Mouse (Mus musculus): Measurements from ENCODE around the gene Tmem178. TPM values are rescaled to one million over a fixed set of nuclear protein-coding genes. Genes with fewer than 3 reads are reported as not detected.

Gene Tmem178
- under 1 TPM; 0.34 to 0.45 TPM for total RNA-seq (2021)

DNA sequence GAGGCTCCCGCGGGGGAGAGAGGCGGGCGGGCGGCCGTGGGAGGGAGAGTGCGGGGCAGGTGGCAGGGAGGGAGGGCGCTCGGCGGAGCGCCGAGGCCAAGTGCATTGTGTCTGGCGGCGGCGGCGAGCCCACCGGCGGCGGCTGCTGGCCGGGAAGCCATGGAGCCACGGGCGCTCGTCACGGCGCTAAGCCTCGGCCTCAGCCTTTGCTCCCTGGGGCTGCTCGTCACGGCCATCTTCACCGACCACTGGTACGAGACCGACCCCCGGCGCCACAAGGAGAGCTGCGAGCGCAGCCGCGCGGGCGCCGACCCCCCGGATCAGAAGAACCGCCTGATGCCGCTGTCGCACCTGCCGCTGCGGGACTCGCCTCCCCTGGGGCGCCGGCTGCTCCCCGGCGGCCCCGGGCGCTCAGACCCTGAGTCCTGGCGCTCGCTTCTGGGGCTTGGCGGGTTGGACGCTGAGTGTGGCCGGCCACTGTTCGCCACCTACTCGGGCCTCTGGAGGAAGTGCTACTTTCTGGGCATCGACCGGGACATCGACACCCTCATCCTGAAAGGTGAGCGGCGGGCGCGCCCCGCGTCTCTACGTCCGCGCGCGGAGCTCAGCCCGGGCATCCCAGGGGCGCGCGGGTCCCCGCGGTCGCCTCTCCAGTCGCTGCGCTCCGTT is at the start of gene Tmem178:
Gene Tmem178, plus strand, starts transcription at position 103 of the 669 bp plus-strand sequence.
- DNase-seq (ENCODE audit: low spot score) = no peak
- intact Hi-C loops (cut with DNase I) = no loop called here

DNA sequence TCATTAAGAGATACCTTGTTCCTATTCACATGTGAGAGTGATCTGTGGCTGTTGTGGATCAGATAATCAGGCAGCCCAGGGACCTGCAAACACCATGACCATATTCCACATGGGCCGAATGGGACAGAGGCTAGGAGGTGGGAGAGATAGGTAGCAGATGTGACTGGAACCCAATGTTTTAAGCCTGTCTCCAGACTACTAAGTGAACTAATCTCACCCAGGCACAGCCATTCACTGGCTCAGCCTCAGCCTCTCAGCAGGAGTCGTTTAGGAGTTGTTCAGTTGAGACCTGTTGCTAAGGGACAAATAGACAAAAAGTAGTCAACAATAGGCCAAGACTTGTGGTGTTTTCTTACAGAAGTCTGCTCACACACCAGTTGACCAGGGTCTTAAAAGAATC is 48.0 kb upstream of the Tmem178 start:
- intact Hi-C loops (cut with DNase I) = no loop called here
- no peak for DNase-seq (ENCODE audit: low spot score)

DNA sequence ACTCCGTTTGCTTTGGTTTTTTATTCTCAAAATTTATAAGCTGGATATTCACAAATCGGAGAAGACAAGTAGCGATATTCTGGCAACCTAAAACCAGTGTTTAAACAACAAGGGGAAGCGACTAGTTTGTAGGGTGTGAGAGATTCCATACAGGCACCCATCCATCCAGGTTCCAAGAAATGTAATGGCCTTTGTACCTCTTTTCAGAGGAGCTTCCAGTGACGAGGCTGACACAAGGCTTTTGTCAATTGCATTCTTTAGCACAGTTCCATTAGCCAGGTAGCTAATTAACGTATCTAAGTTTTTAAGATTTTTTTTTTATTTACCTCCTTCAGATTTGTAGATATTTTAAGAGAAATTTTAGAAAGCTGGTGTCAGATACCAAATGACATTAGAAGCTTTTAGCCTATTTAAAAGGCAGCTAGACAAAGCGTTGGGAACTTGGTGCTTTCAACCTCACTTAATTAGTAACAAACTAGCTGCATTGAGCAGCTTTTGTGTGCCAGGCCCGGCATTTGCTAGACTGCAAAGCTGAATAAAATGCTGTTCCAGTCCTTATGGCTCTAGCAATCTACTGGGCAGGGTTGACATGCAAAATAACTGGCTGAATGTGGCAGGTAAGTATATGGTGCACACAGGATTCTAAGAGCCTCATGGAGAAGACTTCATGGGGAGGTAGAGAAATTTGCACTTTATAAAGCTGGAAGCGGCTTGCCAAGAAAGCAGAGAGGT is 46.6 kb upstream of the Tmem178 start:
- DNase-seq (ENCODE audit: low spot score) = no peak
- intact Hi-C loops (cut with DNase I) = no loop called here

DNA sequence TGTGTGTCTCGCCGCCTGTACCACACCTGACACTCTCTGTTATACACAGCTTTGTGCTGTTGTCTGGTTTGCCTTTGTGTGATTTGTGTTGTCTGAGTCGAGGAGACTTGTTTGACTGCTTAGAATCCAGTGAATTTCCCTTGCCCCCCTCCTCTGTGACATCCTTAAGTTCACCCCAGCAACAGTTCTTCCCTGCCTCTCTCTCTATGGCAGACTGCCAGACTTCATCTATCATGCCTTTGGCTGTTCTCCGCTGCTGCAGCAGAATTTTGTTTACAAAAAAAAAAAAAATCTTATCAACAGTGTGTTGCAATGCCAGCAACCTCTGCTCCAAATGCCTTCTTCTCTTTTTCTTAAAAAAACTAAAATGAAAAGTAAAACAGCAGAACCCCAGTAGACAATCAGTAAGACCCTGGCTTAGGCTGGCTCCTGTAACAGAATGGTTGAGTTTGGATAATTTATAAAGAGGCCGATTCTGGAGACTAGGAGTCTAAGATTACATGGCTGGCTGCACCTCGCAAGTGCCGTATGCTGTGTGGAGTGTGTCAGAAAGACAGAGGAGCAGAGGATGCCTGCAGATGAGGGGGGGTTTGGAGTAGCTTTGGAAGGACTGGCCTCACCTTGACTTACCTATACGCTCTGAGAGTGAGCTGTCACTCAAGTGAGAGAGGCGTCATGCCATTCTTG is 44.8 kb upstream of the Tmem178 start:
- intact Hi-C loops (cut with DNase I) = no loop called here
- DNase-seq (ENCODE audit: low spot score) = no peak

DNA sequence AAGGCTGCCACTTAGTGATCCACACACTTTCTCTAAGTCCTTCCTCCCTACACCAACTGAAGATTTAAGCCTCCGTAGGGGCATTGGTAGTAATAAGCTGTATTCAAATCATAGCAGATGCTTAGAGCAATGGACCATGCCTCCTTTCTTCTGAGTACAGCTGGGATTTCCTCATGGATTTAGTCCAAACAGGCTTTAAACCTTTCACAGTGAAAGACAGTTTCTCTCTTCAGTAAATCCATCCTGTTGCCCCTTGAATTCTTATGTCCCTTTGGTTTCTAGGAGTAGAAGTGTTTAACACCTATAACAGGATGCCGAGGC is 44.3 kb upstream of the Tmem178 start:
- intact Hi-C loops (cut with DNase I) = no loop called here

DNA sequence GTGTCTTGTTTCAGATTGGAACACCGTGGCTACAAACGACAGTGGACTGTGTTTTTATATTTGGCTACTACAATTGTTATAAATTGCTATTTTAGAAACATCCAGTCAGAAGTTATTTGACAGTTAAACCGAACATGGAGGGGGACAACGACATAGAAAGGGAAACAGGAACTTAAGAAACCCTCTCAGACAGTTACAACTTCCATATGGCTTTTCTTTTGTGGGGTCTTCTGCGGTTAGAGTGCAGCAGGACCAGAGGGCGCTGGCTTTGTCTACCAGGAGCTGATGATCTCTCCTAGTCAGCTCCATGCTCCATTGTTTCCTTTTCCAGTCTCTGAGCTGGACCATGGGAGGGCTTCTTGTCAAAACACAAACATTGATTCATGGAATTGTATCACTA is 42.5 kb upstream of the Tmem178 start:
- intact Hi-C loops (cut with DNase I) = no loop called here
- DNase-seq (ENCODE audit: low spot score) = no peak

More for the DNA sequence above, 44.3 kb upstream of the Tmem178 start:
- no peak for DNase-seq (ENCODE audit: low spot score)

DNA sequence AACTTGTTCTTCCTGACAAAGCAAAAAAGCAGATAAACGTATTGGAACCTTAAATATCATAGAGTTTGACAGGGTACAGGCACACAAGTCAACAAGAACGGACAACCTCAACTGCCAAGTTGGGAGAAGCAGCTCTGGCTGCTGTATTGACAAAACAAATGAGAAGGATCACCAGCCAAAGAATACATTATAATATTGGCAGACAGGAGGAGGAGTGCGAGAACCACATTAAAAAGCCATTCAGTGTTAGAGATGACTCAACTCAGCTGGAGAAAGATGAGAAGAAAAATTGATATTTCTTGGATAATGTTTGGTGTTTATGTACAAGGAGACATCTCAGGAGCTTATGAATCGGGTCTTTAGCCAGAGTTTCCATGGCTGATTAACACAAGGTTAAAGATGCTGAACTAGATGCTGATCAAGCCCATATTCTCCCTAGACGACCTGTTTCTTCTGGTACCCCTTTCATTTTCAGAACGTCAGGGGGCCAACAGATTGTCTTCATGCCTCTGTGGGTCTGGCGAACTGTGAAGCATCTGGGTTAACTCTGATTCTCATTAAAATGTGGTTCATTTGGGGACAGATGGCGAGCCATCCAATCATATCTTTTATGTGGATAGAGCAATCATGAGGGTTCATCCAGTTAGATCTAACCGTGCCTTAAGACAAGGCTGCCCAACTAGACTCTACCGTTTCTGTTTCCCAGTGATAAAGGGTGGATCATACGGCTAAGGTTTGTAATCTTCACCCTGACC is 41.1 kb upstream of the Tmem178 start:
- intact Hi-C loops (cut with DNase I) = no loop called here
- no peak for DNase-seq (ENCODE audit: low spot score)

DNA sequence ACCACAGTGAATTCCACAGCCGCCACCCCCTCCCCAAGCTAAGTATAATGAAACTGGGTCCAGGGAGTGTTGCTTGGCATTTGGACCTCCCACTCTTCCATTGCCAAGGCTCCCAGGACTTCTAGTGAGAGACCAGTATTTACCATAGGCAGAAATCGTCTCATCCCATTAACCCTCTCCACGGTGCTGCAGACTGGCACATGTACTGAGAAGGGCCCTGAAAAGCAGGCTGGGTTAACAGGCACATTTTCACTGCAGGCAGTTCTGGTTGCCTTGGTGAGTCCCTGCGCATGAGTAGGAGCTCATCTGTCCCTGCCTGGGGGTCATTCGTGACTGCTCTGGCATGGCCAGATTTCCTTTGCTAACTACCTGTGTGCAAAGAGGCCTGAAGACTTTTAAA is 40.4 kb upstream of the Tmem178 start:
- intact Hi-C loops (cut with DNase I) = no loop called here
- DNase-seq (ENCODE audit: low spot score) = no peak

DNA sequence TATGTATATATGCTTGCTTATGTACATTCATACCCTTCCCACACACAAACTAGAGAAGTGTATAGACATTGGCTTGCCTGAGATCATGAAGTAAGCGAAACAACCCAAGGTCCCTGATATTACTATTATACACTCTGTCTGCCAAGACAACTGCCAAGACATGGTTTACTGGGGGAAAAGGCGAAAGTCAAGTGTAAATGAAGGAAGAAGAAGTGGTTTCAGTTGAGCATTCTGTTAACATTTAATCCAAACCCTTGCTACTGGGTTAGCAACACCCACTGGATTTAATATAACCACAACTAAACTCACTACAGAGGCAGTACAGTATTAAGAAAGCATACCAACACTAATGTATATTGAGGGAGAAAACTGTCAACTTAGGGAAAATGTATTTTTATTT is 28.8 kb upstream of the Tmem178 start:
- intact Hi-C loops (cut with DNase I) = no loop called here
- no peak for DNase-seq (ENCODE audit: low spot score)

DNA sequence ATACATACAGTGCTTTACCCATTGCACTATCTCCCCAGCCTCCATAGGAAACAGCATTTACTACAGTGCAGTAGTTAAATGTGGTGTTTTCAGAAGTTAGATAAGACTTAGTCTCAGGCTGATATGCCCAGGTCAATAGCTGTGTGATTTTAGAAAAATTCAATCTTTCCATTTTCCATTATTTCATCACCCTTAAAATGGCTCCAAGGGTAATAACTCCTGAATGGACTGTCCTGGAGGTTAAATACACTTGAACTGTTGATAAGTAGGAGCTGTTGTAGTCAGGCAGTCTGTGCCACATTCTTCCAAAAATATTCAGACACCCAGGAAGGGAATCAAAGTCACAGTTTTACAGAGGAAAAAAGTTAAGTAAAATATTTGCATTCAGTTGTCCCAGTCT is 25.2 kb upstream of the Tmem178 start:
- intact Hi-C loops (cut with DNase I) = no loop called here
- no peak for DNase-seq (ENCODE audit: low spot score)

DNA sequence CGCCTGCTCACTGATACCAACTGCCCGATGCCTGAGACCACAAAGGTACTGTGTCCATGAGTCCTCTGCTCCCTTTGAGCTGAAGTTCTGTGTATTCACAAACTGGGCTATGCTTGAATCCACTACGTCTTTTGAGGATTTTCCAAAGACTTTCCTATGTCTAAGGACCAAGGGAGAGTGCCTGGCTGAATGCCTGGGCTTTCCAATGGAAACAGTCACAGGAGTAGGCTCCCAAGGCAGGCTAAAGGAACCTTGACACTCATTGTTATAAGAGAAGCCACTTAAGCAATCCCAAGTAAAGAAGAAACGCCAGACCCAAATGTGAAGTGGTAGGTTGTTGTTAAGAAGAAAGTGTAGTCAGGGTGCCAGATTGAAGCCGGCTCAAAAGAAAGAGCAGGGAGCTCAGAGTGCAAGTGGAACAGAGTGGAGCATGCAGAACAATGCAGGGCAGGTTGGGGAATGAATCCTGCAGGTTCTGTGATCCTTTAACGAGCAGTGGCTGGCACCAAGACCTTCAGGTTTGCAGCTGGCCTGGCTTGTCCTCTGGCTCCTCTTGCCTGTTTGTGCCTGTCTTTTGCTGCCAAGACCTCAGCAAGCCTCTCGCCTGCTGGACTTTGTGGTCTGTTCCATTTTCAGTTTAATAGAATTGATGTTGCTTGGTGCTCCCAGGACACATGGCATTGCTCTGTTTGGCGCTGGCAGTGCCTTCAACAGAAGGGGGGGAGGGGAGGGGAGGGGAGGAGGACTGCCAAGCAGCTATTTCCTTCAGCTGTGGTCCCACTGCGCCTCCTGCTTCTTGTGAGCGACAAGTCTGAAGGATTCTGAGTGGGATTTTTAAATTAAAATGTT is 22.9 kb upstream of the Tmem178 start:
- intact Hi-C loops (cut with DNase I) = loop anchor here (5.0 kb wide), 1 partner anchor 44 kb away; no protein-coding TSS in a partner anchor
- no peak for DNase-seq (ENCODE audit: low spot score)

DNA sequence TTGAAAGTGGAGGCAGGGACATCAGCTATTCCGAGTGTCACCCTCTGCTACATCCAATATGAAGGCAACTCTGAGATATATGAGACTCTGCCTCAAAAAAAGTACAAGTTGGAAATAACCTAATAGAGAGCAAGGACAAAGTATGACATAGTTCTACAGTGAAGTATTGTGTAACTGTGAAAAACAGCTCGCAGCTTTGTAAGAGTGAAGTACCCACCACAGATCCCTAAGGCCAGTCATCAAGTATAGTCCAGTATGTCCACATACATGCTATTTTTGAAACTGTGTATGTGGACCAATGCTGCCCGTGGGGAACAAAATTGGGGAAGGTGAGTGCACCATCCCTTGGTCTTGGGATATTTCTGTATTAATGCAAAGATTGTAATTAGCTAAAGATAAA is 18.9 kb upstream of the Tmem178 start:
- DNase-seq (ENCODE audit: low spot score) = no peak
- intact Hi-C loops (cut with DNase I) = no loop called here

DNA sequence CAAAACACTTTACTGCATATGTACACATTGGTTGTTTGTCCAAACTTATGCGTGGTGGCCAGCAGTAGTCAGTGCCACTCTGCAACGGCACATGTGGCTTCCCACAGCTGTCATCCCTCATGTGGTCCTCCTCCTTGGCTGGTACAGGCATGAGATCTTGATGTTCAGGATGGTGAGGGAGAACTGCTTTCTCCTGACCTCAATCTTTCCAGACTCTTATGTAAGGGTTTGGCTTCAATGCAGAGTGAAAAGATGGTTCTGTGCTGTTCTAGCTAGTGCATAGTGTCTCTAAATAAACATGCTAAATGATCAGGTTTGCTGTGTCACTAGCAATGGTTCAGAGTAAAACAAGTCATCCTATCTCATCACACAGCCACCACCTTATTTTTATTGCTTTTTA is 17.3 kb upstream of the Tmem178 start:
- DNase-seq (ENCODE audit: low spot score) = no peak
- intact Hi-C loops (cut with DNase I) = no loop called here

DNA sequence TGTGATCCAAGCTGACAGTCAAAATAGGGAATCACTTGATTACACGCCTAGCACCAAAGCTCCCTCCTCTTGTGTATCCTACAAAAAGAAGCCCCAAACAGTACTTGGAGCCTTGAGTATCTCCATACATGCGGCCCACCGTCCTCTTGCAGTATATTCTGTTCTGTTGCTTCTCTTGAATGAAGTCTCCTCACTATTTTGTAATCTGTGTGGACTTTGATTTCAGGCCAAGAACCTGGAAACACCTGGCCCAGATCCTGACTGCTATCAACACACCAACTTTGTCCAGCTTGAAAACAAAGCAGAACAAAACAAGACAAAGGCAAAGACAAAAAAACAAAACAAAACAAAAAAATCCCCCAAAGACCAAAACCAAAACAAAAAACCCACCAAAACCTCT is 11.7 kb upstream of the Tmem178 start:
- intact Hi-C loops (cut with DNase I) = loop anchor here (5.0 kb wide), 3 partner anchors 50 to 250 kb away; no protein-coding TSS in a partner anchor
- no peak for DNase-seq (ENCODE audit: low spot score)

DNA sequence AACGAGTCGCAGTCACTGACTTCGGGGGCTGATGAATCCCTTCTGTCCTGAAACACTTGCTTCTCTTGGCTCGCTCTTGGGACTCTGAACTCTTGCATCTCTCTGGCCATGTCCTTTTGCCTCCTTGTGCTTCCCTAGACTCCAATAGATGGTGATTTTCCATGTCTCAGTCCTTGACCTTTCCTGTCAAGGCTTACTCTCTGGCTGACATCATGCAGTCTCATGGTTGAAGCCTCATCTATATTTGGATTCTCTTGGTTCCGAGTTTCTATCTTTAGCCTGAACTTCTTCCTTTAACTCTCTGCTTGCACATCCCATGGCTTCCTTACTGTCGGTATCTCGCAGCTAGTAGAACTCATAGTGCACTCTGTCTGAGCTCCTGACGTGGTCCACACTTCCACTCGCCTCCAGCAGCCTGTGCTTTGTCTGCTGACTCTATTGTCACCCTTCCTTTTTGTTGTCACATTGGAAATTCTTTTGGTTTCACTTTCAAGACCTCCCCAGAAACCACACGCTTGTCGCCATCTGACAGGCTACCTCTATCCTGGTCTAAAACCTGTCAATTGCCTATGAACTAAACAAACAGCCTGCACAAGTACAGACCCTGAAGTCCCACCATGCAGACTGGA is 10.9 kb upstream of the Tmem178 start:
- intact Hi-C loops (cut with DNase I) = loop anchor here (5.0 kb wide), 3 partner anchors 49 to 251 kb away; no protein-coding TSS in a partner anchor
- DNase-seq (ENCODE audit: low spot score) = no peak

DNA sequence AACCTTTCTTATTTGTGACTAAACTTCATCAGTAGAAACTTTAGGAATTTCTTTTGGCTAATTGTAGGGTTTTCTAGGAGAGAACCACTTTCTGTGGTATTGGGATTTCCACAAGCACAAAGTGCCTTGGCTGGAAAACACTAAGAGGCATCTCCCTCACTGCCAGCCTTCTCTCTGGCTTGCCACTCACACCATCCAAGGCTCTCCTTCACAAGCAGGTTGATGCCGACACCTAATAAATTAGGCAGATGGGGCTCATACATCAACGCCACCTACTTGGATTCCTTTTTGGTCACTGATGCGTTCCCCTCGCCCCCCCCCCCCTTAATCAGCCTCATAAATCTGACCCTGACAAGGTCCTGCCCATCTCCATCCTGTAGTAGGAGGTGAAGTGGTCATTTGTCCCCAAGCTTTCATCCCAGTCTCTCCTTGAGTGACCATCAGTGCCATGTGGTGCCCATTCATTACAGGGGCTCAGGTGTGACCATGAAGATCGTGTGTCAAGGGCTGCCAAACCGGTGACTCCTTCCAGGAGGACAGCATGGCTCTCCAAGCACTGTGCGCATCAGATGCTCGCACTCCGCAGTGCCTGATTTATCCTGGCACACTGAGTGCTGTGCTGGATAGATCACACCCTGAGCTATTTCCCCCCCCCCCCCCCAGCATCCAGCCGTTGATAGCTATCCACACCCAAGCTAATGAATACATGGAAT is 8.5 kb upstream of the Tmem178 start:
- intact Hi-C loops (cut with DNase I) = no loop called here
- DNase-seq (ENCODE audit: low spot score) = no peak

DNA sequence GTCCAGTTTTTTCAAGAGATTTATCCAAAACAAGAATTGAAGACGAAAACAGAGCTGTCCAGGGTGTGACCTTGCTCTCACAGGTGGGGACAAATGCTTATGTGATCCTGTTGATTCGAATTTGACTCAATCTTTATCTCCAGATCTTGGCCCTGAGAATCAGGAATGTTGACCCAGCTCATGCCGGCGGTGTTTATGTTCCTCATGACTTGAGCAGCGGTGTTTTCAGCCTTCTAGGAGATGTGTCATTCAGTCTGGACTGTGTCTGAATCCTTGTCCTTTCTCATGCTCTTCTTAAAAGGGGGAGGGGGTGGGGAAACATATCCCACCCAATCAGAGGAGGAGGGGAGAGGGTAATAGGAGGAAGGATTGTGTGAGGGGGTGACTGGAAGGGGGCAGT is 7.9 kb upstream of the Tmem178 start:
- DNase-seq (ENCODE audit: low spot score) = no peak
- intact Hi-C loops (cut with DNase I) = no loop called here

DNA sequence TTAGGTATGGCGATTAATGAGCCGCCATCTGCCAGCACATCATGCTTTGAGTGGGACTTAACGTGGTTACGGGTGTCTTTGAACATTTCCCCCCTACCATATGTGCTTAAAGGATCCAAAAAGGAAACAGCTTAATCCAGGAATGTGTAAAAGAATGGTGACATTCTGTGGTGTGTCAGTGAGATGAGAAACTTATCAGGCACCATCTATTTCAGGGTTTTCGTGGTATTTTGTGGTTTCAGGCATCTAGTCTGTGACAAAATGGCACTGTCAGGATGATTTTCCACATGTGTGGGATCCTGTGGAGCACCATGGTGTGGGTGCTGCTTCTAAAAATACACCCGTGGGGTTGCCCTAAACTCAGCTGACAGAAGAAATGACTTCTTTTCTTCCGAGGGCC is 4.6 kb upstream of the Tmem178 start:
- intact Hi-C loops (cut with DNase I) = no loop called here
- no peak for DNase-seq (ENCODE audit: low spot score)

DNA sequence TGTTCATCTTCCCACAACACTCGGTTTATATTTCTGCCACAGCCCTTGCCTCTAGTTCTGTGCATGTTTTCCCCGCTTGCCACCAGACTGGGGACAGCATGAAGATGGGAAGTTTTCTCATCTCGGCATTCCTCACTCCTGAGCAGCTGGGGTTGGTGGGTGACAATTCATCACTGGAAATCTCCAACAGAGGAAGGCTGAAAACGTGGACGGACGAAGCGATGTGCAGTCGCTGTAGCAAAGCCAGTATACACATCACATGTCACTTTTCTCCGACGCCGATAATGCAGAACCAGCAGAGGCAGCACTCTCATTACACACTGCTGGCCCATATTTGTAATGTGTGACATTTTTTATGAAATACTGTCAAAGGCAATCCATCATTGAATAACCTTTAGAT is 2.6 kb upstream of the Tmem178 start:
- DNase-seq (ENCODE audit: low spot score) = no peak
- intact Hi-C loops (cut with DNase I) = no loop called here
